Mouse (Mus musculus): ENCODE results near the gene Gcnt4. TPM values are rescaled to one million over a fixed set of nuclear protein-coding genes. Genes with fewer than 3 reads are reported as not detected.

The Gcnt4 gene
- polyA plus RNA-seq, 1 experiment from 2014 or later: 1.6 TPM

GRCm38 (mm10) chr13:96960019-96960418 is 35.5 kb downstream of the Gcnt4 start:
- Histone ChIP-seq H3K36me3 (no peaks in the 10 kb centered on the region), H3K27ac (no peak overlapping the region), H3K9ac (no peak overlapping the region), H3K9me3 (replicated peaks) (no peaks in the 10 kb centered on the region), H3K4me1 (no peaks in the 10 kb centered on the region), H3K4me2 (no peak overlapping the region), H3K4me3 (replicated peaks) (no peak overlapping the region), H3K27me3 (no peaks in the 10 kb centered on the region)
- WGBS: 95% methylated on average over 1 of the region's 1 CpGs
- ATAC-seq (replicated peaks; ENCODE audit: low FRiP score): no peak

GRCm38 (mm10) chr13:96961366-96962157 is 37.1 kb downstream of the Gcnt4 start:
- ATAC-seq (replicated peaks; ENCODE audit: low FRiP score): no peak
- Histone ChIP-seq H3K9me3 (replicated peaks) (no peaks in the 10 kb centered on the region), H3K9ac (no peak overlapping the region), H3K4me3 (replicated peaks) (no peak overlapping the region), H3K4me1 (no peaks in the 10 kb centered on the region), H3K27me3 (no peaks in the 10 kb centered on the region), H3K36me3 (no peaks in the 10 kb centered on the region), H3K4me2 (no peak overlapping the region), H3K27ac (no peak overlapping the region)
- WGBS: 78% methylated on average over 9 of the region's 9 CpGs

GRCm38 (mm10) chr13:96962801-96963200 is 38.3 kb downstream of the Gcnt4 start:
- H3K4me2 ChIP-seq: no peak overlapping the region
- H3K4me1 ChIP-seq: no peaks in the 10 kb centered on the region
- no peak overlapping the region for H3K27ac ChIP-seq
- no peak overlapping the region for H3K9ac ChIP-seq
- no peak overlapping the region for H3K4me3 ChIP-seq (replicated peaks)
- no peaks in the 10 kb centered on the region for H3K27me3 ChIP-seq
- ATAC-seq (replicated peaks; ENCODE audit: low FRiP score): no peak
- no peaks in the 10 kb centered on the region for H3K9me3 ChIP-seq (replicated peaks)
- 84% methylated on average over 5 of the region's 5 CpGs for WGBS
- H3K36me3 ChIP-seq: no peaks in the 10 kb centered on the region

- no peak for ATAC-seq (replicated peaks; ENCODE audit: low FRiP score)
- Histone ChIP-seq H3K4me2 (no peak overlapping the region), H3K4me3 (replicated peaks) (no peak overlapping the region), H3K9ac (no peak overlapping the region), H3K36me3 (no peaks in the 10 kb centered on the region), H3K27ac (no peak overlapping the region), H3K9me3 (replicated peaks) (no peaks in the 10 kb centered on the region), H3K27me3 (no peaks in the 10 kb centered on the region), H3K4me1 (no peaks in the 10 kb centered on the region)
- 92% methylated on average over 7 of the region's 7 CpGs for WGBS
Observed at GRCm38 (mm10) chr13:96964981-96965380, 40.5 kb downstream of the Gcnt4 start.

- no peak overlapping the region for H3K4me2 ChIP-seq
- no peaks in the 10 kb centered on the region for H3K36me3 ChIP-seq
- H3K9me3 ChIP-seq (replicated peaks): no peaks in the 10 kb centered on the region
- WGBS: 81% methylated on average over 15 of the region's 15 CpGs
- H3K27me3 ChIP-seq: no peaks in the 10 kb centered on the region
- H3K4me3 ChIP-seq (replicated peaks): no peak overlapping the region
- ATAC-seq (replicated peaks; ENCODE audit: low FRiP score): no peak
- H3K4me1 ChIP-seq: no peaks in the 10 kb centered on the region
- no peak overlapping the region for H3K9ac ChIP-seq
- no peak overlapping the region for H3K27ac ChIP-seq
Observed at GRCm38 (mm10) chr13:96966210-96967089, 42.0 kb downstream of the Gcnt4 start.

GRCm38 (mm10) chr13:96967091-96967490 is 42.6 kb downstream of the Gcnt4 start:
- Histone ChIP-seq H3K27me3 (no peaks in the 10 kb centered on the region), H3K4me1 (no peaks in the 10 kb centered on the region), H3K9me3 (replicated peaks) (no peaks in the 10 kb centered on the region), H3K4me3 (replicated peaks) (no peak overlapping the region), H3K27ac (no peak overlapping the region), H3K4me2 (no peak overlapping the region), H3K36me3 (no peaks in the 10 kb centered on the region), H3K9ac (no peak overlapping the region)
- 80% methylated on average over 5 of the region's 5 CpGs for WGBS
- no peak for ATAC-seq (replicated peaks; ENCODE audit: low FRiP score)

- H3K27ac ChIP-seq: no peak overlapping the region
- H3K4me1 ChIP-seq: no peaks in the 10 kb centered on the region
- H3K4me2 ChIP-seq: no peak overlapping the region
- no peaks in the 10 kb centered on the region for H3K36me3 ChIP-seq
- no peak for ATAC-seq (replicated peaks; ENCODE audit: low FRiP score)
- 82% methylated on average over 2 of the region's 2 CpGs for WGBS
- H3K27me3 ChIP-seq: no peaks in the 10 kb centered on the region
- no peaks in the 10 kb centered on the region for H3K9me3 ChIP-seq (replicated peaks)
- no peak overlapping the region for H3K9ac ChIP-seq
- no peak overlapping the region for H3K4me3 ChIP-seq (replicated peaks)
Observed at GRCm38 (mm10) chr13:96967822-96968221, 43.3 kb downstream of the Gcnt4 start.

GRCm38 (mm10) chr13:96971076-96971475 is 46.6 kb downstream of the Gcnt4 start:
- Histone ChIP-seq H3K36me3 (no peaks in the 10 kb centered on the region), H3K27me3 (no peaks in the 10 kb centered on the region), H3K27ac (no peak overlapping the region), H3K4me1 (no peaks in the 10 kb centered on the region), H3K4me3 (replicated peaks) (no peak overlapping the region), H3K9me3 (replicated peaks) (no peaks in the 10 kb centered on the region), H3K9ac (no peak overlapping the region), H3K4me2 (no peak overlapping the region)
- 83% methylated on average over 4 of the region's 4 CpGs for WGBS
- no peak for ATAC-seq (replicated peaks; ENCODE audit: low FRiP score)

- Histone ChIP-seq H3K36me3 (no peaks in the 10 kb centered on the region), H3K9ac (no peak overlapping the region), H3K27ac (no peak overlapping the region), H3K9me3 (replicated peaks) (no peaks in the 10 kb centered on the region), H3K4me3 (replicated peaks) (no peak overlapping the region), H3K4me2 (no peak overlapping the region), H3K27me3 (no peaks in the 10 kb centered on the region), H3K4me1 (no peaks in the 10 kb centered on the region)
- 74% methylated on average over 9 of the region's 9 CpGs for WGBS
- ATAC-seq (replicated peaks; ENCODE audit: low FRiP score): no peak
Observed at GRCm38 (mm10) chr13:96971861-96972282, 47.4 kb downstream of the Gcnt4 start.

GRCm38 (mm10) chr13:96973318-96973717 is 48.8 kb downstream of the Gcnt4 start:
- no peak overlapping the region for H3K27ac ChIP-seq
- WGBS: 93% methylated on average over 4 of the region's 4 CpGs

GRCm38 (mm10) chr13:96976986-96977595 is 52.6 kb downstream of the Gcnt4 start:
- 90% methylated on average over 6 of the region's 6 CpGs for whole genome bisulfite sequencing
- H3K4me1 ChIP-seq: no peaks in the 10 kb centered on the region
- H3K4me2 ChIP-seq: no peak overlapping the region
- H3K9ac ChIP-seq: no peak overlapping the region
- no peak overlapping the region for H3K27ac ChIP-seq
- no peaks in the 10 kb centered on the region for H3K36me3 ChIP-seq
- no peak for ATAC-seq (replicated peaks; ENCODE audit: low FRiP score)
- H3K27me3 ChIP-seq: no peaks in the 10 kb centered on the region
- H3K4me3 ChIP-seq (replicated peaks): no peak overlapping the region
- H3K9me3 ChIP-seq (replicated peaks): no peaks in the 10 kb centered on the region

More at GRCm38 (mm10) chr13:96973318-96973717, 48.8 kb downstream of the Gcnt4 start:
- H3K36me3 ChIP-seq: no peaks in the 10 kb centered on the region
- no peak overlapping the region for H3K9ac ChIP-seq
- no peak overlapping the region for H3K4me2 ChIP-seq
- no peaks in the 10 kb centered on the region for H3K9me3 ChIP-seq (replicated peaks)
- no peak overlapping the region for H3K4me3 ChIP-seq (replicated peaks)
- H3K27me3 ChIP-seq: no peaks in the 10 kb centered on the region
- no peak for ATAC-seq (replicated peaks; ENCODE audit: low FRiP score)
- no peaks in the 10 kb centered on the region for H3K4me1 ChIP-seq

- Histone ChIP-seq H3K4me2 (no peak overlapping the region), H3K27ac (no peak overlapping the region), H3K4me3 (replicated peaks) (no peak overlapping the region), H3K9me3 (replicated peaks) (no peaks in the 10 kb centered on the region), H3K36me3 (no peaks in the 10 kb centered on the region), H3K4me1 (peaks cover 22% of the 10 kb centered on the region), H3K9ac (no peak overlapping the region), H3K27me3 (no peaks in the 10 kb centered on the region)
- no peak for ATAC-seq (replicated peaks; ENCODE audit: low FRiP score)
Observed at GRCm38 (mm10) chr13:96980561-96980960, 56.1 kb downstream of the Gcnt4 start.

Data from kidney, embryonic 15.5 days (tissue).